Mouse (Mus musculus) cerebellum, adult 11-12 months (tissue): ENCODE data around the gene Ppp2r1b.
"Not testable (repeated sequence)": the region's sequence is repeated elsewhere in the genome, so short reads cannot be mapped to it uniquely, and the experiment has no call there.

Experiments used
- DNase-seq: peaks from one replicate; pipeline ENCODE4 v3.0.0; 2022

Ppp2r1b gene

DNA sequence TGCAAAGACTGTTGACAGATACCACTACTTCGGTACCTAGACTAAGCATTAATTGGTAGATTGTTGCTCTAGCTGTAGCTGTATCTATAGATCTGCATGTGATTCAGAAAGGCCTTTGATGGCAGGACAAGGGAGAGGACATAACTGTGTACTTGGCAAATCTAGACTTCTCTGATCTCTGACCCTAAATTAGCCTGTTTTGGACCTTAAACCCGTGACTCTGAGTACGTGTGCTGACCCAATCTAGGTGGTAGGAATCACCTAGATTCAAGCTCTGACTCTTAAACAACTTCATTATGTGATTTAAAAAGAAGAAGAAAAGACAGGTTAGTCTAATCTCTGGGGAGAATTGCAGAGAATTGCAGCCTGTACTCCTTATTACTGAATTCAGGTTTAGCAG lies at the start of gene Ppp2r1b:
Ppp2r1b (plus strand) TSS at position 221 of the 400 bp plus-strand sequence.
- no peak for DNase-seq

DNA sequence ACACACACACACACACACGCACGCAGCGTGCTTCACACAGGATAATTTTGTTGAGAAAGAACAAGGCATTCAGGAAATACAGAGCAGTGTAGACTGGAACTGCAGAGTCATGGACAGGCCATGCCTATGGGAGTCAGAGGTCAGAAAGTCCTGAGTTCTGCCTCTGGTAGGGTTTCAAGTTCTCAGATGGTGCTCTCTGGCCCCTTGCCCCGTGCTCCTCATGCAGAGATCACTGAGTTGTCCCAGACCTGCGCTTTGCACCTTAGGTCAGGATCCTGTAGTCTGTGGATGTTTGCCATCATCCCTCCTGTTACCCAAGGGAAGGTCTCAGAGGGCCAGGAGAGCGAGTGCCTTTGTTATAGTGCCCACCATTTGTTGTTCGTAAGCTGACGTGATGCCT lies 48.3 kb upstream of the Ppp2r1b start:
- DNase-seq = no peak

DNA sequence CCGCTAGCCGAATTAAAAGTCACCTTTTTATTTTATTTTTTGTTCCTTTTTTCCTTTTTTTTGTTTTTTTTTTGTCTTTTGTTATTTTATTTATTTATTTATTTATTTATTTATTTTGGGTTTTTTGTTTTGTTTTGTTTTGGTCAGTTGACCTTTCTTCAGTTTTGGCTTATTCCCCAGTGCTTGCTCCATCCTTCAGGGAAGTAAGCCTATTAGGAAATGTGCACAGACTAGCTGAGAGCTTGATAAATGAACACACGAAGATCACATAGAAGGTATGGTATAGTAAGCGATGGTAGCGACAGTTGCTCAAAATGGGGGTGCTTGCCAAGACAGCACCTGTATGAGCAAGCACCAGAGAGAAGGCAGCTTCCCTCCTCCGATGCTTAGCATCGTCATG lies 47.5 kb upstream of the Ppp2r1b start:
- no peak for DNase-seq

DNA sequence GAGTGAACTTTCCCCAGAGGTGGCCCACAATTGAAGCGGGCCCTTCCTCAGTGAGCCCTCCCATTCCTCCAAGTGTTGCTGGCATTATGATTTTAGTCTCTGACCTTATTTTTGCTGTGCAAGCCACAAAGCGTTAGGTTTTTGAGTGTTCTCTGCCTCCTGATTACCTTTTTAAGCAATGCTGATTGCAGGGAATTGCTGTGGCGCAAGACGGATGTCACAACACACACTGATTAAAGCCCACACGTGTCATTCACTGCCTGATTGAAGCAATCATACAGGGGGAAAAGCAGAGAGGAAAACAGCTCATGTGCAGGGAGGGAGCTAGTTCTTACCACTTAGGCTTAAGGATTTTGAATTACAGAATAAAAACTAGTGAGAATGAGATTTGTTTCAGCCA lies 46.7 kb upstream of the Ppp2r1b start:
- no peak for DNase-seq

DNA sequence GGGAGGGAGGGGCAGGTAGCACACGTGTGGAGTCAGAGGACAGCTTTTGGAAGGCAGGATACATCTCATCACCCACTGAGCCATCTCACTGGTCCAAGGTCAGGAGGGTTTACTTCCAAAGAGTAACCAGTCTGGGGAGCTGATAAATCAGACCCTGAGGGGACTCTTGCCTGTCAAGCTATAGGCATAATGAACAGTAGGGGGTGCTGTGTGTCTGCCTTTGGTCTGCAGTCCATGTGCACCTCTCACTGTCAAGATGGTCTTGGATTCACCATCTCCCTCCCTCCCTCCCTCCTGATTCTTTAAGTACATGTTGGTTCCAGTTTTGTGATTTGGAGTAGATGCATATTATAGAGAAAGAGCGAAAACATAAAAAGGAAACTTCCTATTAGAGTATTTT lies 44.1 kb upstream of the Ppp2r1b start:
- DNase-seq = peak; percentile 10

DNA sequence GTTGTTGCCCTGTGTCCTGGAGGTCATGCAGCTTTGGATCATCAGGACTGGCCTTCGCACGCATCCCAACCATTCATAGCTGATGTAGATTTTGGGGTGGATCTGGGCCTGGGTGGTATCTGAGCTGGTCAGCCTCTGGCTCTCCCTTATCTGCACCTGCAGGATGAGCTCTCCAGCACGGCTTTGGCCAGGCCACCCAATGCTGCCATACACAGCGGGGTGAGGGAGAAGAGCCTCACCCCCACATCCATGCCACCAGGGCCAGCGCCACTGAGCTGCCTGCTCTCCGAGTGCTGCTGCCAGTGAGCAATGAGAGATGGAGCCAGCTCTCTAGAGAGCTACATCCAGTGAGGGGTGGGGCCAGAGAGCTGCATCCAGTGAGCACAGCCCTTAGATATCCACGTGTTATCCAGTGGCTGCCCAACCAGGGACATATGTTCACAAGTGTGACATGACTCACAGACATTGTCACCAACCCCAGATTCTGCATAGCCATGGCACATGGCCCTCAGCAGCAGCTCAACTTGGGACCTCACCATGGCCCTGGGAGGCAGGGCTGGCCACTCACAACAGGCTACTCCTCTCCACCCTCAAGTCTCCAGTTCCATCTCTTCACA lies 41.9 kb upstream of the Ppp2r1b start:
- no peak for DNase-seq

DNA sequence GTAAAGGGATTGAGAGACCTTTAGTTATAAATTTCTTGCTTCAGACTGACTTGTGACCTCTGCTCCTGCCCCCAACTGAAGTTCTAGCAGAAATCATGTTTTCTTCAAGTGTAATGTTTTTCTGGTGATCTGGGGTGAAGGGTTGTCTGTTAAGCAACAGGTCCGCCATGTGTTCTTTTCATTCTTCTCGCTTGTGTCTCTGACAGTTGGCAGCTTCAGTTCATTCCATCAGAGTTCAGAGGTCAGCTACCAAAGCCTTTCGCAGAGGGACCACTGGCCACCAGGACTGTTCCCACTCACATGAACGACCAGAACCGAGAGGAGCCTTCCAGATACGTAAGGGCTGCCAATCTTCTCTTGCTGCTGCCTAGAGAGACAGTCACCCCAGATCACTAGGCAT lies 36.6 kb upstream of the Ppp2r1b start:
- no peak for DNase-seq

DNA sequence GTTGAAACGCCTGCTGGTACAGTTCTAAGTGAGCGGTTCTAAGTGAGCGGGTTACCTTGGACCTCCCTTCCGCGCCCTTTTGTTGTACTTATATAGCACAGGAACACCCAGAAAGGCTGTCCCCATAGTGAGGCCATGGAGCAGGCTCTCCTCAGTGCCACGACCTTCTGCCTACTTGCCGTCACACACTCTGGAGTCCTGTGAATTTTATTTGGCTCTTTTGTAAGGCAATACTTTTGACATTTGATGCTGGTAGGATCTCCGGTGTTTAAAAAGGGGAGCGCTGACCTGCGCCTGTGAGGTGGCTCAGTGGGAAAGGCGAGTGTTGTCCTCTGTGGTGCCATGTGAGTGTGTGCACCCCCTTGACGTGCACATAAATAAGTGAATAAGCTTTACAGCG lies 36.0 kb upstream of the Ppp2r1b start:
- no peak for DNase-seq

DNA sequence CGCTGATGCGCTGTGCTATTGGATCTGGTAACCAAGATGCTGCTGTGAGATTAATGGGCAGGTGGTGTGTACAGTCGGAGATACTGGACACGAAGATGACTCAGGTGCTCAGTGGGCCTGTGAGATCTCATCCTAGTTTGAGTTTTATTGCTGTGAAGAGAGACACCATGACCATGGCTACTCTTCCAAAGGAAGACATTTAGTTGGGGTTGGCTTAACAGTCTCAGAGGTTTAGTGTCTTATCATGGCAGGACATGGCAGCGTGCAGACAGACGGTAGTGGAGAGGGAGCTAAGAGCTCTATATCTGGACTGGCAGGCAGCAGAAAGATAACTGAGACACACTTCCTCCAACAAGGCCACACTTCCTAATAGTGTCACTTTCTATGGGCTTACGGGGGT lies 33.9 kb upstream of the Ppp2r1b start:
- no peak for DNase-seq

DNA sequence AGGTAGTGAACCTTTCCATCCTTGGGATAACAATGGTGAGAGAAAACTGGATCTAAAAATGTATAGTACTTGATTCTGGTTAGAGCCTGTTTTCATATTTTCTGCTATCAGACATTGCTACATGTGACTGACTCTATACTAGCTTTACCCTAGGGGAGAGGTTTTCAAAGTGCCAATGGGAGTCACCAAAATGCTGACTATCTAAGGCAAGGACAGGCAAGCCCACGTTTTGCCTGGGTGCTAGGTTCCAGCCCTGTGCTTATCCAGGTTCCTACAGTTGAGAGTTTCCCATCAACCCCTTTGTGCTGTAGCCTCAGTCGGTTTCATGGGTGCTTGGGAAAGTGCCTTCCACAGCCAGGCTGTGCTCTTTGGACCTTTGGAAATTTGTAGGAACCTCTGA lies 33.4 kb upstream of the Ppp2r1b start:
- no peak for DNase-seq

DNA sequence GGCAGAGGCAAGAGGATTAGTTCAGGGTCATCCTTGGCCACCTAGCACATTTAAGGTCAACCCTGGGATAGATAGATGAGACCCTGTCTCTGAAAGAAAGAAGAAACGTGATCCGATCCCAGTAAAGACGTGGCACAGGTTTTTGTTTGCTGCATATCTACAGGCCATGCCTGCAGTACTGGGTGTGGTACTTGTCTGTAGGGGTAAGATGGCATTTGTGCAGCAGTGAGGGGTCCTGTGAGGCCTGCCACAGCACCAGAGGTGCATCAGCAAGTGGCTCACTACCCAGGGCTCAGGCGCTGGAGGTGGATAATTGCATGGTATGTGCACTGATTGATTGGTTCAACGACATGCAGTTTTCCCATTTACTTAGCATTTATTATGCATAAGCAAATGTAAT lies 31.3 kb upstream of the Ppp2r1b start:
- DNase-seq = no peak

DNA sequence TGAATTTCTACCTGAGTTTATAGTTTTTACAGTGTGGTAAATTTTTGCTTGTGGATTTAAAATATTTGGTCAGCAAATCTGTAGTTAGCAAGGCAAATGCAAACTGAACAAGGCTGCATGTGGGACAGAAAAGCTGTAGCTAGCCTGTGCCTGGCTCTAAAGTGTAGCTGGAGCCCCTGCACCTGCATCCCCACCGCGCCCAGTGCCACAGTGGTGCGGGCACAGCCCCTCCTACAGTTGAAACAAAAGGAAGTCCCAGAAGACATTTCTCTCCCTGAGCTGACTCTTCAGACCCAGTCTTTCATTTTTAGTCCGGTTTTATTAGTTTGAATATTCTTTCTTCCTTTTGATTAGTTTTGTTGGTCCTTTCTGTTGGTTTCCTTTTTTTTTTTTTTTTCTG lies 29.4 kb upstream of the Ppp2r1b start:
- DNase-seq = no peak

DNA sequence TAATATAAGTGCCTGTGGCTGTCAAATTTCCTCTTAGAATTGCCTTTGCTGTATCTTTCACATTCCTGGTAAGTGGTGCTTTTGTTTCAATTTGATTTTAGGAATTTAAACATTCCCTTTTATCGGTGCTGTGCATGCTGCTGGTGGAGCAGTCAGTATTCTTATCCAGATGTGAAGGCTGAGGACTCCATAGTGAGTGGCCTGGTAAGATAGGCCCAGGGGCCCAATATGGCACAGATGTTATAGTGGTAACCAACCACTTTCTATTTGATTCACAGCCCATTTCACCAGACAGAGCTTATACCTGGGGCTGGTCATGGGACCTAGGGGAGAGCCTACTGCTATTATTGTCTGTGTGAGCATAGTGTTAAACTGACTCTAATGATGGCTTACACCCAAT lies 28.6 kb upstream of the Ppp2r1b start:
- no peak for DNase-seq

DNA sequence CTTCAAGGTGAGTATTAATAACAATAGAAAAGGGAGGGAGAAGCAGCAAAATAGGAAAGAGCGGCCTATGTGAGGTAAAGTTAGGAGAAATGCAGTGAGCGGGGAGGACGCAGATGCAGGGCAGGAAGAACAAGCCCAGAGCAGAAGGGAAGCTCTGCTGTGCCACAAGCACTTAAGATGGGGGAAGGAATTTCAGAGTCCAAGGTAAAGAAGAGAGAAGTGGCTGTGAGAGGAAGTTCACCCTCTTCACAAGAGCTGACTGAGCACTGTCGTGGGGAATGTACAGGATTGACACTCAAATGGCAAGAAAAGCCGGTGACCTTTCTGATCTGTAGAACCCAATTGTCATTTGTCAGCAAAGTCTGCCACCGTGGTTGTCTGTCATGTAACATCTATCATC lies 27.1 kb upstream of the Ppp2r1b start:
- DNase-seq = no peak

DNA sequence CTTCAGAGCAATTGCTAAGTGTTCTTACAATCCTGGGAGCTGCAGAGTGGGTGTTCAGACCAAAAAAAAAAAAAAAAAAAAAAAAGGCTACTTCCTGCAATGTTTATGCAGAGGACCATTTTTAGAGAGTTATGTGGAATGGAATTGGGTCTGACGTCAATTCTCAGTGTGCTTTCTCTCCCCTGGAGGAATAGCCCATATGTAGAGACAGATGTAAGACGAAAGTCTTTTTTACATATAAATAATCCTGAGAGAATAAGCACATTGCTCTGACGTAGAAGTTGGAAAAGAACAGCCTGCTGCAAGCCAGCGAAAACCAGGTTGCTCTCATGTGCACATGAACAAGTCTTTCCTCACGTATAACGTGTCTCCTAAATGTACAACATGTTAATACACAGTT lies 25.4 kb upstream of the Ppp2r1b start:
- no peak for DNase-seq

DNA sequence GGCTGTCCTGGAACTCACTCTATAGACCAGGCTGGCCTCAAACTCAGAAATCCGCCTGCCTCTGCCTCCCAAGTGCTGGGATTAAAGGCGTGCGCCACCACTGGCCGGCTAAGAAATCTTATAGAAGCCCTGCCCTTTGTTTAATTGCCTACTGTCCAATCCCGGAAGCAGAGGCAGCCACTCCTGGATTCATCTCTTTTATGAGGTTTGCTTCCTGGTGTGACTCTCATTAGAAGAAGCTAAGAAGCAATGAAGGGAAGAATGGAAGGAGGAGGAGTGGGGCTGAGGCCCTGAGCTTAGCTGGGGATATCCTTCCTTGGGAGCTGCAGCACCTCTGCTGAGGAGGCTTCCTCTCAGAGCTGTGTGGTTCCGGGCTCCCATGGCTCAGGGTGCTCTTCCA lies 23.4 kb upstream of the Ppp2r1b start:
- DNase-seq = no peak

DNA sequence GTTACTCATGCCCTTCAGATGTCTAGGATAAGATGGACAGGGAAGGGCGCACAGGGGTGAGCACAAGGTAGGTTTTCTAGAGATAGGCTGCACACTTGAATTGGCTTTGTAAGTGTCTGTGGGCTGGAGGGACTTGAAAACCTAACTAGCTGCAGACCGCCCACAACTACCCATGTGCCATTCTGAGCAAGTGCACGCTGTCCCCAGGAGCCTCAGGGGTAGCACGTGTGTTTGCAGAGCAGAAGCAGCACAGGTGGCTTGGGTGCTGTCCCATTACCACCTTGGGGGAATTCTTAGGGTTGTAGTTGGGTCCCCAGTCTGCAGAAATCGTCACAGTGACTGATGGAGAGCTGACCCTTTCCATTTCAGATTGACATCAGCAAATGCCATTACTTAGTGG lies 22.9 kb upstream of the Ppp2r1b start:
- DNase-seq = no peak

DNA sequence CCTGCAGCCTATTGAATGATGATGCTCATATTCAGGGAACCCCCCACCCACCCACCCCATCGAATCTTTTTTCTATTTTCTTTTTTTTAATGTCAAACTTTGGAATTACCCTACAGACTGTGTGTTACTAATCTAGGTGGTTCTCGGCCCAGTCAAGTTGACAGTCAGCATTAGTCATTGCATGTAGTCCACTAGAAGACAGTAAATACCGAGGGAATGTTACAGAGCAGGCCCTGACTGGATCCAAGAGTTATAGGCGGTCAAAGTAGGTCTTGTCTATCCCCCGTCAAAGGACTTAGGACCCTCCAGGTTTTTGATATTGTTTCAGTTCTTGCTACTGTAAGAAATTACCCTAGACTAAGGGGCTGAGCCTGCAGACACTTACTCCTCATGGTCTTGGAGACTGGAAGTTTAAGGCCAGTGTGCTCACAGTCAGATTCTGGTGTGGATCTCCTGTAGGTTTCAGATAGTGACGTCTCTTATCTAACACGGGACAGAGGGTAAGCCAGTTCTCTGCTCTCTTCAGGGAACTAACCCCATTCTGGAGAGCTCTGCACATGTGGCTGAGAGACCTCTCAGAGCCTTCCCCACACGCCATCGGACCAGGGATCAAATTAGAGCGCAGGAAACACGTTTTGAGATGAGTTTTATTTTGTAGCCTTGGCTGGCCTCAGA lies 21.2 kb upstream of the Ppp2r1b start:
- no peak for DNase-seq

DNA sequence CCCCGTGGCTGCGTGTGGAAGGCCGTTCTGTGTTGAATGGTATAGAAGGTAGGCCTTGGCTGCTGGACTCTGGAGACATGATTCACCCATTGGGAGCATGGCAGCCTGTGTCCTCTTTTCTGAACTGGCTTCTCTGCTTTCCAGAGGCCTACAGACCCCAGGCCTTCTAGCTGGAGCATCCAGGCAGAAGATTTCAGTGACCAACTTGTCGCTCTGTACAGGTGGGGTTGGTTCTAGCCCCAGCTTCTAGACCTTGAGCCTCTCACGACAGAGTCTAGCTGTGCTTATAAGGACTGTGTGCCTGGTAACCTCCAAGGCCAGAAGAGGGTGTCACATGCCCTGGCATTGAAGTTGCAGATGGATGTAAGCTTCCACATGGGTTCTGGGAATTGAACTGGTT lies 13.6 kb upstream of the Ppp2r1b start:
- no peak for DNase-seq

DNA sequence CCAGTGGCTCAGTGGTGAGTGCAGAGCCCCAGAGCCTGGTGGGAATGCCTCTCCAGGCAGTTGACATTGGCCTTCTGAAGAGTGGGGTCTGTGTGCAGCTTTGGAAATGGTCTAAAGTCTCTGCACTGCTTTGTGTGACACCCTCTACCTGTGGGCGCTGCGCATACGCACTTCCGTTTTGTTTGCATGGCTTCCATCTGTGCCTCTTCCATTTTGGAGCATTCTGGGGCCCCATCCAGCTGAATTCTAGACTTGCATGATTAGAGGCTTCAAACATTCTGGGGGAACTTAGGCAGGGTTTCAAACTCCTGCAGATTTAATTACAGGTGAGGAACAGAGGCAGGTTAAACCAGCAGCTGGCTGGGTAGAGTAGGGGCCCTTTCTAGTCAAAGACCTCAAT lies 12.9 kb upstream of the Ppp2r1b start:
- DNase-seq = no peak

DNA sequence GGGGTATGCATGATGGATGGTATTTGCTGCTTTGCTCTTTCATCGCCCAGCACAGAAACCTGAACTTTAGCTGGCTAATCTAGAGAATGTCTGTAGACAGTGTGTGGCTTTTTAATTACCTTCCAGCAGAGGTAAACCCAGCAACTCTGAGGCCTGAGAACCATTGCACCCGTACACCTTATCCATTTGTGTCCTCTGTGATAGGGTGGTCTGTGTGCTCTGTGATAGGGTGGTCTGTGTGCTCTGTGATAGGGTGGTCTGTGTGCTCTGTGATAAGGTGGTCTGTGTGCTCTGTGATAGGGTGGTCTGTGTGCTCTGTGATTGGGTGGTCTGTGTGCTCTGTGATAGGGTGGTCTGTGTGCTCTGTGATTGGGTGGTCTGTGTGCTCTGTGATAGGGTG lies 12.5 kb upstream of the Ppp2r1b start:
- DNase-seq = not testable (repeated sequence)

DNA sequence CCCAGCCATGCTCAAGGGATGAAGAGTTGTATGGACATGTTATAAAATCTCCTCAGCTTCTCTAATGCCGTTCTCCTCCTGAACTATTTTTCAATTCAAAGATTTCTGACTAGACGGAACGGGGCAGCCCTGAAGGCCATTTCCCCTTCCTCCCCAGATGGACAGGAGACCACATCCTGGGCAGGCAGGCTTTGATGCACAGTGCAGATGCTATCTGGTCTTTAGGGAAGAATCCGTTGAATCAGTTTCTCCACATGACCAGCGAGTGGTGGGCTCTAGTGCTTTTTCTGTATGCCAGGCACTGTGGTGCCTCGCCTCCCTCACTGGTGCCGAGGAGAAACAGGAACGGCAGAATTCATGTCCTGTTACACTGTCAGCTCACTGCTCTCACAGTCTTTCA lies 11.3 kb upstream of the Ppp2r1b start:
- DNase-seq = no peak

DNA sequence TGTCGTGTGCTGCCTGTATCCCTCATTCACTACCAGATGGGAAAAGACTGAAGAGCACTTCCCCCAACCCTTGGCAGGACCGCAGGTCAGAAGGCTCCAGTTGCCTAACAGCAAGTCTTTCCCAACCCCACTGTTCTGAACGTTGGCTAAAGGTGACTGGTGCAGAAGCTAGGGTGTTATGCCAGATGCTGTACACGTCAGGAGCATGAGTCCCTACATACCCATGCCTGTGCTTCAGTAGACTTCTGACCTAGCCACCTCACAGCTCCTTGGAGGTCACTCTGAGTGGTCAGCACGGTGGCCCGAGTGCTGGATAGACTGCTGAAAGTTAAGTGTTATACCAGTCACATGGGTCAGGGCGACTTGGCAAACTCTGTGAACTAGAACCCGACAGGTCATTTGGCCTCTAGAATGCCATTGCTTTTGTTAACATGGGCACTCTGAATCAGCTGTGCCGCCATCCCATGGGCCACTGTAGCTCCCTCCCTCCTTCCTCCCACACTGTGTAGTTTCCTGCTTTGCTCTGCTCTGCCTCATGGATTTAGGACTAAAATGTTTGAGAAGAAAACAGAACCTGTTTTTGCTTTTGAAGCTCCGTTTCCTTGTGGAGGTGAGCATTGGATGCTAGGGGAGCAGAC lies 9.9 kb upstream of the Ppp2r1b start:
- DNase-seq = no peak

DNA sequence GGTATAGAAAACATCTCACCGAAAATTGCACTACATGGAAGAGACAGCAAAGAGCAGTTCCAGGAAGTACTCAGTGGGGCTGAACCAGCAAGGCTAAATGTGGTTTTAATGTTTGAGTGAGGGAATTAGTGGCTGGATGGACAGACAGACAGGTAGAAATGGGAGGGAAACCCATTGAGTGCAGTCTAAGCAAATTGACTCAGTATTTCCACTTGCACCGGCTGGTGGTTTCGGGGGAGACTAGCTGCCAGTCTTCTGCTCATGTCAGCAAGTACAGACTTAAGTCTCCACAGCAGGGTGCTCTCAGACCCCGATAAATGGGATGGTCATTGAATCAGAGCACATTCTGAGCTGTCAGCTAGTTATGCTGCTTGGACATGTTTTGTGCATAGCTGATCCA lies 9.0 kb upstream of the Ppp2r1b start:
- DNase-seq = no peak
